Mouse (Mus musculus): Measurements from ENCODE around the gene Mob3a. TPM values are rescaled to one million over a fixed set of nuclear protein-coding genes. Genes with fewer than 3 reads are reported as not detected.

Gene Mob3a
- polyA plus RNA-seq, 1 experiment, result 40.9 TPM

DNA sequence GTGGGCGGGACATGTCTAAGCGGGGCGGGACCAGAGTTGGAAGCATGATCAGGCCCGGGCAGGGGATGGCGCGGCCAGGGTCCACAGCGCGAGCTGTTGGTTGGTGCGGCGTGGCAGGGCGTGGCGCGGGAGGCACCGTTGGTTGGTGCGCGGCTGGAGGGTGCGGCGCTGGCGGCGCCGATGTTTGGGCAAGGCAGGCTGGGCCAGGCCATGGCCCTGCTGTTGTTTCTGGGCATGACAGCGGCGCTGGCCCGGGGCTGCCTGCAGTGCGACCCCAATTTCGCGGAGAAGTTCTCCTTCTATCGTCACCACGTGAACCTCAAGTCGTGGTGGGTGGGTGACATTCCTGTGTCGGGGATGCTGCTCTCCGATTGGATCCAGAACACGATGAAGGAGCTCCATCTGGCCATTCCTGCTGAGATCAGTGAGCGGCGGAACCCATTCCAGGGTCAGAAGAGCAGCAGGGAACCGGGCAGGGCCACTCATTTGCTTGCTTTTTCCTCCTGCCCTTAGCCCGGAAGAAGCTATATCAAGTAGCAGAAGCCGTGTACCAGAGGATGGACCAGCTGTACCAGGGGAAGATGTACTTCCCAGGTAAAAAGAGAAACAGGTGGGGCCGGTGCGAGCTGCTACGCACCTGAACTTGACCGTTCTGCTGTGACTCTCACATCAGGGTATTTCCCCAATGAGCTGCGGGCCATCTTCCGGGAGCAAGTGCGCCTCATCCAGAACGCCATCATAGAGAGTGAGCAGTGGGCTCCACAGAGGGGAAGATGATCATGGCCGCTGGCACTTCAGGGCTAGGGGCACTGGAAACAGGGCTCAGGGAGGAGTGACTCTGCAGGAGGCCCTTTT, 986 bp upstream of the Mob3a start:
- Histone ChIP-seq H3K27ac (ENCODE audit: insufficient read depth, low read length) (peak overlapping the region; percentile 66), H3K4me1 (ENCODE audit: control insufficient read depth, insufficient read depth, low read length) (peaks cover 3% of the 10 kb centered on the region; the same call in 1 of the 2 replicates), H3K4me3 (ENCODE audit: insufficient read depth, low read length) (peak overlapping the region; percentile 59)
- TF ChIP-seq CTCF (IDR thresholded peaks at IDR 0.05; ENCODE audit: borderline replicate concordance, insufficient read depth, low read length), result no peak
- peak; percentile 85 for TF ChIP-seq POLR2A (IDR thresholded peaks at IDR 0.05; ENCODE audit: low read depth, low read length)

DNA sequence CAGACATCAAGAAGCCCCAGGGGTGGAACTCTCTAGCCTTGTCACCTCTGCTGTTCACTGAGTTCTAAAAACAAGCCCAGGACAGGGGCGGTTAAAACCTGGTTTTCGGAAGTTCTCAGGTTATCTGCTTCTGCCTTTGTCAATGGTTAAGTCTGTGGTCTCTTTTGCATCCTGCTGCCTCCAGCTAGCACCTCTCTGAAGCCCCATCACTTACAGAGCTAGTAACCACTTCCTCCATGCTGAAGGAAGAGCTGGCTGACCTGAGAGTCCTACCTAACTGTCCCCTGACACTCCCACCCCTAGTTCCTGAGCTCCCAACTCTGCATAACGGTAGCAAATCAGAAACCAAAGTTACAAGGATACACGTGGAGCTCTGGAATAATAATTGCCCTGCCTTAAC, 1.0 kb downstream of the Mob3a start:
- Histone ChIP-seq H3K4me3 (ENCODE audit: insufficient read depth, low read length) (peak overlapping the region; percentile 90), H3K27ac (ENCODE audit: insufficient read depth, low read length) (peak overlapping the region; percentile 57), H3K4me1 (ENCODE audit: control insufficient read depth, insufficient read depth, low read length) (peaks cover 3% of the 10 kb centered on the region; the same call in 1 of the 2 replicates)
- TF ChIP-seq POLR2A (IDR thresholded peaks at IDR 0.05; ENCODE audit: low read depth, low read length) (no peak), CTCF (IDR thresholded peaks at IDR 0.05; ENCODE audit: borderline replicate concordance, insufficient read depth, low read length) (no peak)

DNA sequence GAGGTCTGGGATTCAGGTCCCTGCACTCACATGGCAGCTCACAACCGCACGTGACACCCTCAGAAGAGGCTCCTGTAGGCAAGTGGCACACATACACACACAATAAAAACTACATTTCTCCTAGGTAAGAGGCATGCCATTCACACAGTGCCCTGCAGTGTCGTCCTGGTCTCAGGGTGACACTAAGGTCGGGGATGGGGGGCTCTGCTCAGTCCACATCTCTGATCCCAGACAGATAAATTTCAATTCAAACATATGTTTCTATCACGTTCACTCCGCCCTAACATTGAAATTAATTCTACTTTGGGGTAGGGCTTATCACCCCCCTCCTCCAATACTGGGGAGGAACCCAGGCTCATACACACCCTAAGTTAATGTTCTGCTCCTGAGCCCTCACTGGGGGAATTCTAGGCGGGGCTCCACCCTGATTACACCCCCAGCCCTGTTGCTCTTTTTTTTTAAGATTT, 1.7 kb downstream of the Mob3a start:
- H3K4me3 ChIP-seq (ENCODE audit: insufficient read depth, low read length), result peak overlapping the region; percentile 90
- no peak for TF ChIP-seq POLR2A (IDR thresholded peaks at IDR 0.05; ENCODE audit: low read depth, low read length)
- no peak for TF ChIP-seq CTCF (IDR thresholded peaks at IDR 0.05; ENCODE audit: borderline replicate concordance, insufficient read depth, low read length)

DNA sequence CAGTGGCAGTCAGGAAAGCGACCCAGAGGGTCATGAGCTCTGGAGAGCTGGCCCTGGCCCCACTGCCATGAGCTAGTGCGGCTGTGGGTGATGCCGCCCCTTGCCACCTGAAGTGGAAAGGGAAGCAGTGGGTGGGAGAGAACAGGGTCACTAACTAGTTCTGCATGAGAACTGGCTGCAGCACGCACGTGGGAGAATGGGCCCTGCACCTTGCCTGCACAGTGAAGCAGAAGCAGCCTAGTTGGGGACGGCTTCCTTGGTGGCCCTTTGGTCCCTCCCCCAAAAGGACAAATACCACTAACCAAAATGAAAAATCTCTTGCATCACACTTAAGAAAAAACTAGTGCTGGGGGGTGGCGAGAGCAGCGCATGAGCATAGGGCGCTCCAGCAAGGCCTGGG, 3.2 kb downstream of the Mob3a start:
- TF ChIP-seq POLR2A (IDR thresholded peaks at IDR 0.05; ENCODE audit: low read depth, low read length) (no peak), CTCF (IDR thresholded peaks at IDR 0.05; ENCODE audit: borderline replicate concordance, insufficient read depth, low read length) (no peak)
- peaks cover 3% of the 10 kb centered on the region; the same call in 1 of the 2 replicates for H3K4me1 ChIP-seq (ENCODE audit: control insufficient read depth, insufficient read depth, low read length)
- no peak overlapping the region for H3K4me3 ChIP-seq (ENCODE audit: insufficient read depth, low read length)
- no peak overlapping the region for H3K27ac ChIP-seq (ENCODE audit: insufficient read depth, low read length)

More for the DNA sequence above, 1.7 kb downstream of the Mob3a start:
- no peak overlapping the region for H3K27ac ChIP-seq (ENCODE audit: insufficient read depth, low read length)
- H3K4me1 ChIP-seq (ENCODE audit: control insufficient read depth, insufficient read depth, low read length), result peaks cover 3% of the 10 kb centered on the region; the same call in 1 of the 2 replicates

DNA sequence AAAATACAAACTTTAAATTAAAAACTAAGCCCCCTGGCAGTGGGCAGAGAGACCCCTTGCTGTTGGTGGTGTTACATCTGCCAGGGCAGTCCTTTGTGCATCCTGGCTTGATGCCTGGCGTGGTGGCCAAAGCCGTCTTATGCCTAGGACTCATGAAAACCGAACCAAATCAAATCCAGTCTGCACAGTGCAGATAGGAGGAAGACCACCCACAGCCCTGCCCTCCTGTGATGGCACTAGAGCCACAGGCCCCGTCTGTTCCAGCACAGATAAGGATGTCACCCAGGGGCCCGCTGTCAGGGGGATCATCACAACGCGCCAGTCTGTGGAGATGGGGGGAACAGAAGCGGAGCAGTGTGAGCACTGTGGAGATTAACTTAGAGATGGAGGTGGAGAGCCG, 4.0 kb downstream of the Mob3a start:
- Histone ChIP-seq H3K4me1 (ENCODE audit: control insufficient read depth, insufficient read depth, low read length) (peaks cover 3% of the 10 kb centered on the region; the same call in 1 of the 2 replicates), H3K4me3 (ENCODE audit: insufficient read depth, low read length) (no peak overlapping the region), H3K27ac (ENCODE audit: insufficient read depth, low read length) (no peak overlapping the region)
- TF ChIP-seq CTCF (IDR thresholded peaks at IDR 0.05; ENCODE audit: borderline replicate concordance, insufficient read depth, low read length) (no peak), POLR2A (IDR thresholded peaks at IDR 0.05; ENCODE audit: low read depth, low read length) (no peak)

DNA sequence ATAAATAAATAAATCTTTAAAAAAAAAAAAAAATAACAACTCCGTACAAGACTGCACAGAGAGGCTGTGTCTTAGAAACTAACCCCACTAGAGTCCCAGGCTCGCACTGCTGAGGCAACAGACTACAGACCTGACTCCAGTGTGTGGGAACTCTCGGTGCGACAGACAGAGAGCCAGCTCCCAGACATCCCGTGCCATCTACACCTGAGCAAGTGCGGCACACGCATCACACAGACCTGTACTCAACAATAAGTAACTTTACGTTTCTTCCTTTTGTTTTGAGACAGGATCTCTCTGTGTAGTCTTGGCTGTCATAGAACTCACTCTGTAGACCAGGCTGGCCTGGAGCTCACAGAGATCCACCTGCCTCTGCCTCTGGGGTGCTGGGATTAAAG, 4.4 kb downstream of the Mob3a start:
- H3K27ac ChIP-seq (ENCODE audit: insufficient read depth, low read length), result no peak overlapping the region
- H3K4me1 ChIP-seq (ENCODE audit: control insufficient read depth, insufficient read depth, low read length), result peaks cover 3% of the 10 kb centered on the region; the same call in 1 of the 2 replicates
- H3K4me3 ChIP-seq (ENCODE audit: insufficient read depth, low read length), result no peak overlapping the region
- no peak for TF ChIP-seq POLR2A (IDR thresholded peaks at IDR 0.05; ENCODE audit: low read depth, low read length)
- no peak for TF ChIP-seq CTCF (IDR thresholded peaks at IDR 0.05; ENCODE audit: borderline replicate concordance, insufficient read depth, low read length)

DNA sequence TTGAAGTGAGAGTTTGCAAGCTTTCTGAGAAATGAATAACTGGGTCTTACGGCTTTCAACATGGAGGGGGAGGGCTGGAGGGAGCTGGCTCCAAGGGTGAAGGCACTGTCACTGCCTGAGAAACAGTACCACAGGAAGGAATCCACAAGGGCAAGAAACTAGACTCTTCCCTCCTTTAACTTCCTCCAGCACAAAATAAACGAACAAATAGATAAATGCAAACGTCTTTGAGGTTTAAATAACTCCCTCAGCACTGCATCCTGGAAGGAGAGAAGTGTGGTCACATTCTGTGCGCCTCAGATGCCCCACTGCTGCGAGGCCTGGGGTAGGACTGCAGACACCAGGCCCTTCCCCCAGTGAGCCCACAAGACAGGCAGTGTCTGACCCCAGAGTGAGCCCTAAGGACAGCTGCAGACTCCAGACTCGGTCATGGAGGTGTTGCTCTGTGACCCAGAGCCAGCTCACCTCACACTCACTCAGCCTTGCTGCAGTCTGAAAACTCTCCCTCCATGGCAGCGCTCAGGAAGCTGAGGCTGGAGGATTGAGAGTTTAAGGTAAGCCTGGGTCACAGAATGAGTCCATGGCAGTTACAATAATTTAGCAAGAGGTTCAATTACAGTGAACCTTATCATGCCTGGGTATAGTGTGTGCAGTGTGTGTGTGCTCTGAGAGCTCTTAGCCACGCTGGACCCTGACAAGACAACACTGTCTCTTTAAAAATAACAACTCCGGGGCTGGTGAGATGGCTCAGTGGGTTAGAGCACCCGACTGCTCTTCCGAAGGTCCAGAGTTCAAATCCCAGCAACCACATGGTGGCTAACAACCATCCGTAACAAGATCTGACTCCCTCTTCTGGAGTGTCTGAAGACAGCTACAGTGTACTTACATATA, 5.0 kb downstream of the Mob3a start:
- no peak overlapping the region for H3K4me3 ChIP-seq (ENCODE audit: insufficient read depth, low read length)
- H3K4me1 ChIP-seq (ENCODE audit: control insufficient read depth, insufficient read depth, low read length), result peaks cover 3% of the 10 kb centered on the region; the same call in 1 of the 2 replicates
- TF ChIP-seq POLR2A (IDR thresholded peaks at IDR 0.05; ENCODE audit: low read depth, low read length), result no peak
- H3K27ac ChIP-seq (ENCODE audit: insufficient read depth, low read length), result no peak overlapping the region

DNA sequence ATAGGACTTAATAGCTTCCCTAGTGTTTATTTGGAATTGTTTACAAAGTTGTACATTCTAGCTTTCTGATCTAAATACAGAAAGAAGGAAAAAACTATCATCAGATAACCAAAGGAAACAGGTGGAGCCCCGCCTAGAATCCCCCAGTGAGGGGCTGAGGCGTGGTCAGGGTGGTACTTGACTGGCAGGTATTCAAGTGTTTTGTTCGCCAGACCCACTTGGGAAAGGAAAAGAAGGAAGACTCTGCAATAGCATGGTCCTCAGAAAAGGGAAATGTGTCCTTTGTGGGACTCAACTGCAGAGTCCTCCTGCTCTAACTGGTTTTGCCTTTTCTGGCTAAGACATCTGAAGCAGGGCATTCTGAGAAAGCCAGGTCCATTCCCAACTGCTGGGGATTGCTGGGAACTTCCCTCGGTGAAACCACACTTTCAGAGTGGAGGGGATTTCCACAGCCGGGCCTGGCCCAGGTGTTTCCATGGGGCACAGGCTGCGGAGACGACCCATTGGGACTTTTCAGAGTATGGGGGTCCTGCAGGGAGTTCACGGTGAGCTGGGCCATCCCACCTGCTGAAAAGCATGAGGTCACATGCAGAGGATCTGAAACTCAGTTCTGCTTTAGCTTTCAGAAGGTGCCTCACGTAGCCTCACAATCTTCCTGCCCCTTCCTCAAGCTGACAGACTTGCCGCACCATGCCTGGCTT, 5.8 kb downstream of the Mob3a start:
- H3K4me3 ChIP-seq (ENCODE audit: insufficient read depth, low read length), result no peak overlapping the region
- peaks cover 3% of the 10 kb centered on the region; the same call in 1 of the 2 replicates for H3K4me1 ChIP-seq (ENCODE audit: control insufficient read depth, insufficient read depth, low read length)
- no peak overlapping the region for H3K27ac ChIP-seq (ENCODE audit: insufficient read depth, low read length)
- TF ChIP-seq CTCF (IDR thresholded peaks at IDR 0.05; ENCODE audit: borderline replicate concordance, insufficient read depth, low read length) (no peak), POLR2A (IDR thresholded peaks at IDR 0.05; ENCODE audit: low read depth, low read length) (no peak)

DNA sequence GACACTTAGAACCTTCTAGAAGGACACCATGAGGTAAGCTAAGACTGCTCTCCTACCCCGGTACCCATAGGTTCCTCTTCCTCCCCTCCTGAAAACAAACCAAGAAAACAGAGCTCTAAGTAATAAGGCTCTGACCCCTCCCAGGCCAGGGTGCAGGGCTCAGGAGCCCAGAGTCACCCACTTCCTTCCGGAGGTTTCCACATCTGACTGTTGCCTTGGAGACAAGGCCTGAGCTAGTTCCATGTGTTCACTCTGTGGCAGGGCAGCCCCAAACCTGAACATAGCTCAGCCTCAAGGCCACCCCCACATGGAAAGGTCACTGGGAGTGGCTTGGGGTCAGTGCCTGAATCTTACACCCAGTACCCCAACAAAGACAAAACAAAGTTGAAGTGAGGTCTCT, 6.6 kb downstream of the Mob3a start:
- Histone ChIP-seq H3K4me1 (ENCODE audit: control insufficient read depth, insufficient read depth, low read length) (peaks cover 3% of the 10 kb centered on the region; the same call in 1 of the 2 replicates), H3K4me3 (ENCODE audit: insufficient read depth, low read length) (no peak overlapping the region), H3K27ac (ENCODE audit: insufficient read depth, low read length) (no peak overlapping the region)
- TF ChIP-seq CTCF (IDR thresholded peaks at IDR 0.05; ENCODE audit: borderline replicate concordance, insufficient read depth, low read length) (no peak), POLR2A (IDR thresholded peaks at IDR 0.05; ENCODE audit: low read depth, low read length) (no peak)
